Mouse (Mus musculus) induced T-regulatory cell, adult 2 months (primary cell): Measurements from ENCODE around the gene Chst8.

ENCODE experiments used
- DNase-seq: peaks from one replicate; pipeline ENCODE4 v3.0.0-alpha.2; 2012; ENCODE audit warnings: low read depth

Chst8 gene

GRCm38 (mm10) chr7:34667874-34668273 lies 144.6 kb downstream of the Chst8 start:
- no peak for DNase-seq

DNA sequence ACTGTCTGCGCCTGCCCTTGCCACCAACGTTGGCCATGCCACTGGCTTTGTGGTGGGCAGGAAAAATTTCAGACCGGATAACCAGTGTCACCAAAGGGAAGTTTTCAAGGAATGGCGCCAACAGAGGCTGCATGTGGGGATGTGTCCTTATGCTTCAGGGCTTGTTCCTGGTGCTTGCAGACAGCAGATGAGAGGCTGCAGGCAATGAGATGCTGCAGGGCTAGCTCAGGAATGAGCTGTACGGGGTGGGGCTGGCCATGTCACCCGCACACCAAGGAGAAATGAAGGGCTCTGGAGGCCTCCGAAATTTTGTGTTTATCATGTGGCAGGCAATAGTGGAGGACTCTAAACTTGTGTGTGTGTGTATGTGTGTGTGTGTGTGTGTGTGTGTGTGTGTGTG lies 149.4 kb downstream of the Chst8 start:
- DNase-seq = no peak

DNA sequence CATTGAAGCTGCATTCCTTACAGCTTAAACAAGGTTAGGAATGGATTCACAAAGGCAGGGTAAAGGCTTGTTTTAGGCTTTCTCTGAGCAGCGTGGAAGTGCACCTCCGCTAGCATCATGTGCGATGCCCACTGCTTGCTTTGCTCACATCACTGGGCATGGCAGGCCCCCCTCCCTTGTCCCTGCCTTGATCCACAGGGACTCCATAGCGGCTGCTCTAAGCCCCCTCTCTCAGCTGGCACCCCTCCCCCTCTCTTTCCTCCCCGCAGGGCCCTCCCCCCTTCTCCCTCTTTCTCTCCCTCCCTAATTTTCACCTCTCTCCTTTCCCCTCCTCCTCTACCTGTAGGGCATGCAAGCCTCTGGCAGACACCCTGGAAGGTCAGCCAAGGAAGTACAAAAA lies 150.3 kb downstream of the Chst8 start:
- DNase-seq = no peak

DNA sequence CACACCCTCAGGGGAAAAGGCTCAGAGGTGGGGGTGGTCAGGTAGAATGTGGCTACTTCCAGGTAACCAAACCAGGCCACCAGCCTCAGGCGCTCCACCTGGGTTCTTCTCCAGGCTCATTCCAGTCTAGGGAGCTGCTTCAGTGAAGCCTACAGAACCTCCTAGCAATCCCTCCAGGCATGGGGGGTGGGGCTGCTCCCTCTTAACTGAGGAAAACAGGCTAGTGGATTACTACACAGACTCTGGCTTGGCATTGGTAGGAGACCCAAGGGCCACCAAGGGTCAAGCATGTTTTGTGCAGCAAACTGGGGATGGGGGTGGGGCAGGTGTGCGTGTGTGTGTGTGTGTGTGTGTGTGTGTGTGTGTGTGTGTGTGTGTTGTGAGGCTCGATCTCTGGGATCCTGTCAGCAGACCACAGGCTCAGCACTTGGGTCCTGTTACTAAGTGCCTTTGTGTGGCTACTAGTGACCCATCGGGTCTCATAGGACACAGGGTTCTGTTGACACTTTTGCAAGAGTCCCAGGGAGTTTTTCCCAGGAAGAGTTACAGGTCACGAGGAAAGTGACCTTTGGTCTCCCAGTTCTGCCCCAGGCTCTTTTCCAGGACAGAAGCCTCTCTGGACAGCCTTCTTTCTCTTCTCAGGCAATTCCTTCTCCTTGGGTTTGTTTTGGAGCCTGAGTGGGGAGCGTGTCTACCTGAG lies 153.0 kb downstream of the Chst8 start:
- no peak for DNase-seq

GRCm38 (mm10) chr7:34656632-34657031 lies 155.9 kb downstream of the Chst8 start, which contains the start of gene Kctd15:
Gene Kctd15 (minus strand): TSS chr7:34656732.
- DNase-seq = no peak

GRCm38 (mm10) chr7:34655086-34655839 lies 157.2 kb downstream of the Chst8 start:
- peak; percentile 48 for DNase-seq

- peak; percentile 12 for DNase-seq
Measured at GRCm38 (mm10) chr7:34654441-34655085, 157.9 kb downstream of the Chst8 start.

DNA sequence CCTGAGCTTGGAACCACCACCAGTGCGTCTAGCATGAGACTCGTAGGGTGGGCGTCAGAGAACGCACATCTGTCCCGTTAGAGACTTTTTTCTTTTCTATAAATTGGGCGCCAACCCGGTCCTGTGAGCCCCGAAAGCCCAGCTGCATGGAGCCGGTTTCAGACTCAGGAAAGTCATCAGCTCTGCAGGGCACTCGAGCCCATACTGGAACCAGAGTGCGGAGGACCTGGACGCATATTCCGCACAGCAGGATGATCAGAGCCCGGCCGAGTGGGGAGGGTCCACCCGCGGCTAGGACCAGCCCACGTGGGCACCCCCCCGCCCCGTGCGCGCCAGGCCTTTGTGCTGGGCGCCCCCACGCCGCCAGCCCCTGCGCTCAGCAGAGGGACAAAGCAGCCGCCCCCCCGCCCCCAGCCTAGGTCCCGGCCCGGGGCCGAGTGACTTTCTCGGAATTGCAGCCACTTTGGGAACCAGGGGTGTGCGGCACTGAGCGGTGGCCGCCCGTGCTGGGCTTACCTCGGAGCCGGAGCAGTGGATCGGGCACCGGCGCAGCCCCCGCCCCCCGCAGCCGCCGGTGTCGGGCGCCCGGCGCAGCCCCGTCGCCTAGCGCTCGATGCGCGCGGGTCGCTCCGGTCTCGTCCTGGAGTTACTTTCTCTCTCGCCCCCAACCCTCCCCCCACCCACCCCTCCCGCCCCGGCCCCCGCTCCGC lies 158.6 kb downstream of the Chst8 start:
- no peak for DNase-seq

DNA sequence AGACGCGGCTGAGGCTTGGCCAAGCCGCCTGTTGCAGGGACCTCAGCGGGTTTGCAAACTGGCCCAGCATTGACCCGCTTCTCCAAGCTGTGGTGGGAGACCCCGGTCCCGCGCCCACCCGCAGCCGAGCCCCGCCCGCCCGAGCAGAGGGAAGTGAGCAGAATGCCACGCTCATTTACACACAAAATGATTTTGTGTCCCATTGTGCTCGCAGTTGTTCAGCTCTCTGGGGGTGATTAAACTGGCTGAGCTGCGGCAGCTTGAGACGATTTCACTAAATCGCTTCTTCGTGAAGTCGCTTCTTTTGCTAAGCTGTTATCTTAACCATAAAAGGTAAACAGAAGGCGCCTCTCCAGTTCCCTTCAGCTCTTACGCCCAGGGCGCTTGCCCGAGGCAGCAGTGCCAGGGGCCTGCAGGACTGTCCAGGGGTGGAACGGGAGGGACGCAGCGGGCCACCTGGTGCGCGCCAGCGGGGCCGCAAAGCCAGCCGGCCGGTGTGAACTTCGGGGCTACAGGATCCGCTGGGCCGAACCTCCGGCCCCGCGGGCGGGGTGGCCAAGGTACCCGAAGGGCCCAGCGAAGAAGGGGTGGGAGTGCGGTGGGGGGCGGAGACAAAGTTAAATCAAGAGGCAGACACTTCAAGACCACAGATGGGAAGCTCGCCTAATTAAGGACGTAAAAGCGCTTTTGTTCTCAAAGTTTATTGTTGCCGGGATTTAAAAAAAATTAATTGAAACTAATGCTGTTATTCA lies 159.6 kb downstream of the Chst8 start:
- no peak for DNase-seq

DNA sequence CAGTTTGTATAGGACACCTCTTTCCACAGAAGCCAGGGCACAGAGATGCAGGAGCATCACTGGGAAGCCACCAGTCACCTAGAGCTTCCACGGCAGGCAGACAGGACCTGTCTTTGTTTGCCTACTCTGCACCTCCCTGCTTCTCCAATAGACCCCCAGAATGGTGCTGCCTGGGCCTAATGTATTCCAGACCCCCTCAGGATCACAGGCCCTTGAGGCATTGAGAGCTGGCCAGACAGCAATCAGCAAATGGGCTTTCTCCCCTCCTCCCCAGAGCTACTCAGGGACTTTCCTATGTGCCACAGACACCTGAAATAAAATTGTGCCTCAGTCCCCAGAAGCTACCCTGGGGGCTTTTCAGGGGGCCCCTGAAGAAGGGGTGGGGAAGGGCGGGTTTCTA lies 161.1 kb downstream of the Chst8 start:
- DNase-seq = no peak

DNA sequence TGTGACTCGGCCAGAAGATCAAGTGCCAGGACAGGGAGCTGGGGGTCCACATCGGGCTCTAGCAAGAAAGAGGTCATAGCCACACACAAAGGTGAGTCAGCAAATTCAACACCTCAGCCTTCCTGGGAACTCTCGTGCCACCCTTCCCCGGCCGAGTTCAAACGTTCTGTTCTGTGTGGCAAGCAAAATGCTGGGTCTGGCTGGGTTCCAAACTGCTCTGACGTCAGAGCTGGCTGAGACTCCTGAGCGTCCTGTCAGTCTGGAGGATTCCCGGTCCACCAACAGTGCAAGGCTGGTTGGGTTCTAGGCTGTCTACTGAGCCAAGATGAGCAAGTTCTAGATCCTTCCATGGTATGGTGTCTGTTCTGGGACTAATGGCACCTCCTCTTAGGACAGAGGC lies 165.5 kb downstream of the Chst8 start:
- no peak for DNase-seq

GRCm38 (mm10) chr7:34646144-34646795 lies 166.2 kb downstream of the Chst8 start:
- DNase-seq = no peak

- DNase-seq = no peak
Measured at GRCm38 (mm10) chr7:34645623-34646022, 166.9 kb downstream of the Chst8 start.

DNA sequence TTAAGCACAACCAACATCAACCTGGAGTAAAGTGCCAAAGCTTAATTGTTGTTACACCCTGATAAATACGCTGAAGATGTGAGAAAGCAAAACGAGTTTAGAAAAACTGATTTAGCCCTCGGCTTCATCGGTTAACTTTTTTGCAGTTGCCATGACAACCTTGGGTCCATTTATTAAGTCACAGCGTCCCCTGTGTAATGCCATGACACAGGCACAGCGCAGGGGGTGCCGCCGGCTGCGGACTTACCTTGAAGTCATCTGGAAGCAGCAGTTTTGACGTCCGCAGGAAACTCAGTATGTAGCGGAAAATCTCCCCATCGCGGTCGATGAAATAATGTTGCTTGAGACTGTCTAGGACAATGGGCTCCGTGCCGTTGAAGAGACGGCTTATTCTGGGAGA lies 167.9 kb downstream of the Chst8 start:
- DNase-seq = no peak

- DNase-seq = no peak
Measured at GRCm38 (mm10) chr7:34643329-34643728, 169.2 kb downstream of the Chst8 start.

DNA sequence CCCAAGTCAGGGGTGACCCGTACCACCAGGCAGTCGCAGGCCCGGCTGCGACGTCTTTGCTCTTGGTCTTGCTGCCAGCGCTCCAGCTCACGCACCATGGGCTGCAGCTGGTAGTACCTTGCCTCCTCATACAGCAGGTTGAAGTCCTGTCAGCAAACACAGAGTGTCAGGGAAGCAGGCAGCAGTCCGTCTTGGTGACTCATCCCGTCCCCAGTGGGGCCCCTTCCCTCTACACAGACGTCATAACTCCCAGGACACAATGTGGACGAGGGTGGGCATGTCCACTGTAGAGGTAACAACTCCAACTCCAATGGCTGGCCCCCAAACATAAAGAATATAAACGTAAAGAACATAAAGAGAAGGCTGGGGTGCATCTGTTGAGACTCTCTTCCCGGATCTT lies 170.5 kb downstream of the Chst8 start:
- DNase-seq = no peak

- DNase-seq = no peak
Measured at GRCm38 (mm10) chr7:34639798-34640197, 172.7 kb downstream of the Chst8 start.

- no peak for DNase-seq
Measured at GRCm38 (mm10) chr7:34636661-34637060, 175.8 kb downstream of the Chst8 start.

DNA sequence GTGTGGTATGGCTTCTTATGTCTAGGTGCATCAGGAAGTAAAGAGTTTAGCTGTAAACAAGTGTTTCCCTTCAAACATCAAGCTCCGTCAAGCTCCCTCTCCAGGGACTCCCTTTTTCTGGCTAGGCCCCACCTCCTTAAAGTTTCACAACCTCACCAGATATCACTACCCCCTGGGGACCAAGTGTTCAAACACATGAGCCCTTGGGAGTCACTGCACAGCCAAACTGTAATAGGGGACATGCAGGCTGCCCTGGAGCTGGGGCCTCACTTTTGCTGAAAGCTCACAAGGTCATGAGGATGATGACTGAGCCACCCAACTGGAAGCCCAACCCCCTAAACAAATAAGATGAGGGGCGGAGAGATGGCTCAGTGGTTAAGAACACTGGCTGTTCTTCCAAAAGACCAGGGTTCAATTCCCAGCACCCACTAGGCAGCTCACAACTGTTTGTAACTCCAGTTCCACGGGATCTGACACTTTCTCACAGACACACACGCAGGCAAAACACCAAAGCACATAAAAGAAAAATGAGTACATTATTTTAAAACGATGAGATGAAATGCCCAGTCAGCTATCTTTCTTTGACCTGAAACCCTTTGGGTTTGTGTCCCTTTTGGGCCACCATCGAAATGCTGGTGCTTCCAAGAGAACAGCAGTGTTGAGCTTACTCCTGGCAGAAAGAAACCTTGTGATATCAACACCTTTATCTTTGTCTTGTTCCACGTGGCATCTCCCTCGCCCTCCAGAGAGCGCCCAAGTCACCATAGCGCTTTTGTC lies 179.4 kb downstream of the Chst8 start:
- DNase-seq = no peak
